Mouse (Mus musculus): ENCODE data around the gene Coro7.
"Not testable (repeated sequence)": the region's sequence is repeated elsewhere in the genome, so short reads cannot be mapped to it uniquely, and the experiment has no call there.

Coro7 gene

DNA sequence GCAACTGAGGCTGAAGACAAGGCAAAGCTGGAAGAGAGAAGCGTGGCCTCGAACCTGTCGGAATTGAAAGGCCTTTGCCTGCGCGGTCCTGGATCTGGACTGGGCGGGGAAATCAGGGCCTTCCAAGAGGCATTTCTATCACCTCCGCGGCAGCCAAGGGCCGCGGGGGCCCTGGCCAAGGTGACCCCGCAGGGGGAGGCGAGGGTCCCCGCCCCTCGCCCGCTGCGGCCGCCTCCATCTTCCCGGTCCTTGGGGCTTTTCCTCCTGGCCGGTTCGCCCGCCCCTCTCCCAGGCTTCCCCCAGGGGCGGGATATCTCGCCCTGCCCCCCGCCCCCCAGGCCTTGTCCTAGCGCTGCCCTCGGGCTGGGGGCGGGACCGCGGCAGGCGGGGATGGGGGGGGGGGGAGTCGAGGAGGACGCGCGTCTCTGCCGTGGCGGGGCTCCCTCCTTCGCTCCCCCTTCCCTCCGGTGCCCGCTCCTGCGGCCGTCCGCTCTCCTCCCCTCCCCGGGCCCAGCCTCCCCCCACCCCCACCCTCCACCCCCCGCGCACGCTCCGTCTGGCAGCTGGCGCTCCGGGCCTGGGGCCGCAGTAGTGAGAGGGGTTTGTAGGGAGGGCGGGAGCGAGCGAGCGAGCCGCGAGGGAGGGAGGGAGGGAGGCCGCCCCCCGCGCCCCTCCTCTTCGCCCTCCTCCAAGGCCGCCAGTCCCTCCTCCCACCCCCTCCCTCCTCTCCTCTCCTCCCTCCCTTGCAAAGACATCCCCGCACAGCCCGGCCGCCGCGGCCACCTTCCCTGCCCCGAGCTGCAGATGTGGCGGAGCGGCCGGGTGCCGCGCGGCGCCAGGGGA is 85.4 kb downstream of the Coro7 start, which contains the start of gene Glis2:
Glis2 (plus strand) TSS at position 743 of the 843 bp plus-strand sequence.
- DNase-seq, result peak; percentile 98

DNA sequence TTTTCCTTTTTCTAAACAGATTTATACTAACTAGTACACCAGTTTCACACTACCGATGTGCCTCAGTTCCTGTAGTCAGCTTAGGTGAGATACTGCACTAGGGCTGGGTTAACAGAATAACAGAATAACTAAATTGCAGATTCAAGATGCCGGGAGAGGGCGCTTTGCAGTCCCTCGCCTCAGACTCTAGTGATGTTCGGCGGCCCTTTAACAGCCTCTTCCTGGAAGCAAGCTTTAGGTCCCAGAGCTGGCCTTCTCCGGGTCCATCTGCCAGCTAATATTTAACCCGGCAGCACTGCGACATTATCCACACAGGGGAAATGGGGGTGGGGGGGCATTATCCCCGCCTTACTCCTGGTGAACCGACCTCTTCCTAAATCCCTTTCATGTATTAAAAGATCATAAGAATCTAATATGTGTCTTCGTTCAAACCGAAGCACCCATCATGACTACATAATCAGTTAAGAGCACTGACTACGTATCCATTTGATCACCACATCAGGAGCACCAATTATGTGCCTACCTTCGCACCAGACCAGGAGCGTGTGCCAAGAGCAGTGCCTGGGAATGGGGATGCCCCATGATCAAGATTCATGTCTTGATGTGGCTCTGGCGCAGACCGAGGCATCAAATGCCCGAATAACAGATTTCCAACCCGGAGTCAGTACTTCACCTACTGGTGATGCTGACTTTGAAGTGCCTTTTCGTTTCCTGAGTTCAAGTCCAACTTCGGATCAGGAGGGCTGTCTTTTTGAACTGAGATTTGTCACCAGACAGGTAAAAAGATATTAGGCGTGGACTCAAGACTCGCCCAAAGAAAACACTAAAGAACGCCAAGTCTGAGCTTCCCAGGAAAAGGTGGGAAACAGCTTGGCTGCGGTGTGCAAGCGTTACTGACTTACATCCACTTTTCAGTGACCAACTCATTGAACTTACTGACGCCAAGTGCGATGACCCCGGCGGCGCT is 86.4 kb downstream of the Coro7 start:
- DNase-seq, result peak; percentile 94

DNA sequence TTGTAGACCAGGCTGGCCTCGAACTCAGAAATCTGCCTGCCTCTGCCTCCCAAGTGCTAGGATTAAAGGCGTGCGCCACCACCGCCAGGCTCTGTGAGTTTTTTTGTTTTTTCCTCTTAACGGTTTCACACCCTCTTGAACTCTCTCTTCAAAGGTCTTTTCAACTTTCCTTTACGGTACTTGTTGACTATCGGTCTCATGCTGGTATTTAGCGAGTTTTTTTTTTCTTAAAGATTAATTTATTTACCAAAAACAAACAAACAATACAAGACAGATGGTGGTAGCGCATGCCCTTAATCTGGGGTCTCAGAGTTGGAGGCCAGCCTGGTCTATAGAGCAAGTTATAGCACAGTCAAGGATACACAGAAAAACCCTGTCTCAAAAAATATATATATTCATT is 89.3 kb downstream of the Coro7 start:
- DNase-seq, result no peak

DNA sequence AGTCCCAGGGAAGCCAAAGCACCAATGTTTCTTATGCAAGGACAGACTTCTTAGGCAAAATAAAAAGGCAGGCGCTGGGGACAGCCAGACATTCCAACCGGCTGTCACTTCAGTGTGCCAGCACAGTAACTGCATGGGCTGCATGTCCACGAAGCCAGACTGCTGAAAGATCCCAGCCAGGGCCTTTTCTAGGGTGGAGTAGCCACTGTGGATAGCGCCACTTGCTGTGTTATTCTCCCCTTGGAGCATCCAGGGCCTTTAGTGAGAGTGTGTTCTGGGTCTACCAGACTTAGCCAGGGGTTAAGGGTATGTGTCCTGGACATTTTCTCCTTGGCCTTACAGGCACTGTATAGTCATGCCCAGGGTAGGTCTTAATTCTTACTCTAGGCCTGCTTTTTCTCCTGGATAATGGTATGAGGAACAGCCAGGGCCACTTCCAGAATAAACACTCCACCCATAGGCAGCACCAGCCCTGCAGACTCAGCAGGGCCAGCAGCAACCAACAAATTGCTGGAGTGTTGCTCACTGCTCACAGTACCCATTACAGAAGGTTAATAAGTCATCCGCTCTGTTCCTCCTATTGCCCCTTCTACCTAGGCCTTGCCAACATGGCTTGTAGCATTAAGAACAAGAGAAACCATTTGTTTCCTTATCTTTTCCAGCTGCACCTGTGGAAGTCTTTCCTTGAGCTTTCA is 91.9 kb downstream of the Coro7 start:
- DNase-seq, result peak; percentile 95

DNA sequence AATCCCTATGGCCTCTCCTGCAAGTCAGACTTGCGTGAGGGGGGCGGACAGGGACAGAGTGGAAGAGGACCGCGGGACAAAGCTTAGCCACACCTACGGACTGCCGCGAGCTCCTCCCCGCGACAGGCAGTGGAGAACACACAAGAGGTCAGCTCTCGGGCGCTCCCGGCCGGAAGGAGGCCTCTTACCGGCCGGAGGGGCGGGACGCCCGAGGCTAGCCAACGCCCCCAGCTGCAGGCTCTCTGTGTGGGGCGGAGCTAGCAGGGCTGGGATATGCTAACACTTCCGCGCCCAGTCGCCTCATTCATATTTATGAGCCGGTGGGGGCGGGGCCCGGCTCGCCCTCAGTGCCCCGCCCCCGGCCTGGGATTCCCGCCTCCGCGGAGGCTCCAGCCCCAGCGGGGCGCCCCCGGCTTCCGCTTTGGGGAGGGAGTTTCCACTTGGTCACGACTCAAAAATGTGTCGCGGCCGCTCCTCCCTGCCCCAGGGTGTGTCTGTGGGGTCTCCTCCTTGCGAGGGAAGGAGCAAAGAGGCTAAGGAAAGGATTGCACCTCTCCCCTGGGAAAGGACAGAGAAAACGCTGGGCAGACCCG is 93.0 kb downstream of the Coro7 start:
- peak; percentile 100 for DNase-seq

DNA sequence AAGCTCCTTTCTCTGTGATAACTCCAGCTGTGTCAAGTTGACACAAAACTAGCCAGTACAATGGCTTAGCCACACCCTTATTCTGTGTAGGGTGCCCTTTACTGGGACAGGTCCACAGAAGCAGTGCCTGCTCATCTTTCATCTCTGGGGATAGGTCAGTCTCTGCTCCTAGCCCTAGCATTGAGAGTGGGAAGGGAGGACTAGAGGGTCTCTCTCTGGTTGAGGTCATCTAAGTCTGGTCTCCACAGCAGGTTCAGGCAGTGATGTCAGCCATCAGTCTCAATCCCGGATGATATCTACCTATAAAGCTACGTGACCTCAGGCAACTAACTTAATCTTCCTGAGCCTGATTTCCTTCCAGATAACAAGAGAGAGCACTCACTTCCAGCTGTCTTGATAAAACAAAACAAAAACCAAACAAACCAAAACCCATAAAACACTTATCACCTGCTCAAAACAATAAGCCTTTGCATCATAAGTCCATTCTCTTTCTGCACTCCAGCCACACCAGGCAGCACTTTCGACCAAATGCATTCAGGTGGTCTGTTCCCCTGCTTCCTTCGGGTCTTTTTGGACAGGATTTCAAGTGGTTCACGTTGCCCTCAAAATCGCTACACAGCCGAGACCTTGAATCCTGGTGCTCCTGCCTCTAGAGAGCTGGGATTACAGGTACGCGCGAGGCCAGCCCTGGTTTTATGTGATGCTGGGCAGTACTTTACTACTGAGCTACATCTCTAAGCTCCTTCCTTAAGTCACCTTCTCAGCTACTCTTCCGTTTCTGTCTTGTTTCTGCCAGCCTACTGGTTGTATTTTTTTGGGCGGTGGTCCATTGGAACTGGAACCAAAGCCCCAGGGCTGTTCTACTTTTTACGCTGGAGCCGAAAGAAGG is 93.7 kb downstream of the Coro7 start:
- DNase-seq, result no peak

DNA sequence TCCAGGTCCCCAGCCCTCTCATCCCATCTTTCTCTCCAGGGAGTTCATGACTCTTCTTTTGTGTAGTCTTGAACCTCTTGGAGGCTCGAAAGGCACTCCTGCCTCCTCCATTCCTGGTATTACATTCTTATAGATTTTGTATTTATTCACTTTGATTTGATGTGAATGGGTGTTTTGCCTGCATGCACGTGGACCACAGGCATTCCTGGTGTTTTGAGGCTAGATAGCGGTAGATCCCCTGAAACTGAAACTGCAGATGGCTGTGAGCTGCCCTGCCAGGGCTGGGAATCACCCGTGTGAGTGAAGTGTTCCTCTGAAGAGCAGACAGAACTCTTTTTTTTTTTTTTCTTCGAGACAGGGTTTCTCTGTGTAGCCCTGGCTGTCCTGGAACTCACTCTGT is 95.1 kb downstream of the Coro7 start:
- no peak for DNase-seq

DNA sequence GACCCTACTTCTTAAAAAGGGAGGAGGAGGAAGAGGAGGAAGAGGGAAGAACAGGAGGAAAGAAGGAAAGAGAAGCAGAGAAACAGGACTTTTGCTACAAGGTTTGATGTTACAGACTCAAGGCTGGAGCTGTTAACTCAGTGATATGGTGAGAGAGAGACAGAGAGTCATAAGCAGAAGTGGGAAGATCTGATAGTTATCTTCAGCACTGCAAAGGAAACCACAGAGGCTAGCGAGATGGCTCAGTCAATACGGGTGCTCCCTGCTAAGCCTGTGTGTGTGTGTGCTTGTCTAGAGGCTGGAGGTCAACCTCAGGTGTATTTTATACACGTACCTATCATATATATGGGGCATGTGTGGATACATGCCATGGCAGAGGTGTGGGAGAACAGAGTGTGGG is 95.8 kb downstream of the Coro7 start:
- DNase-seq, result no peak

DNA sequence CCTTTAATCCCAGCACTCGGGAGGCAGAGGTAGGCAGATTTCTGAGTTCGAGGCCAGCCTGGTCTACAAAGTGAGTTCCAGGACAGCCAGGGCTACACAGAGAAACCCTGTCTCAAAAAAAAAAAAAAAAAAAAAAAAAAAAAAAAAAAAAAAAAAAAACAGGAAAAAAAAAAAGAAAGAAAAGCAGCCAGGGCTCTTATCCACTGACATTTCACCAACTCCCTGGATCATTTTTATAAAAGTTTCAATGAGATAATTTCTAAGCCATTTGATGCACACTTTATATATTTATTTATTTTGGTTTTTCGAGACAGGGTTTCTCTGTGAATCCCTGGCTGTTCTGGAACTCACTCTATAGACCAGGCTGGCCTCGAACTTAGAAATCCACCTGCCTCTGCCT is 98.4 kb downstream of the Coro7 start:
- DNase-seq, result not testable (repeated sequence)

DNA sequence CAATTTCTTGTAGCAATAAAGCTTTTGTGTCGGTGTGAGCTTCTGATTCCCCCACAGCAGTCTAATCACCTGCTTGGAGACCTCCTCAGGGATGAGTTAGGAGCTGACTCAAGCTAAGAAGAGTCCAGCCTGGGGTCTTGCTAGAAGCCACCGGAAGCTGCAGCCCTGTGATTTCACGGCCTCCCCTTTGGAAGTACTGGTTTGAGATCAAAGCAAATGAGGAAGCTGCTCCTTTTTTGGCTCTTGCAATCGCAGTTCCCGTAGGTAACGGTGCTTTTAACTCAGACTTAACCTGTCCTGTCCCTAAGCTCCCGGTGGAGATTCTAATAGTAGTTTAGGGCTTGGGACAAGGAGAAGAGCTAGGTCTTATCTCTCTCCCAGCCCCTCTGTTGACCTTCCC is 100.9 kb downstream of the Coro7 start:
- no peak for DNase-seq

DNA sequence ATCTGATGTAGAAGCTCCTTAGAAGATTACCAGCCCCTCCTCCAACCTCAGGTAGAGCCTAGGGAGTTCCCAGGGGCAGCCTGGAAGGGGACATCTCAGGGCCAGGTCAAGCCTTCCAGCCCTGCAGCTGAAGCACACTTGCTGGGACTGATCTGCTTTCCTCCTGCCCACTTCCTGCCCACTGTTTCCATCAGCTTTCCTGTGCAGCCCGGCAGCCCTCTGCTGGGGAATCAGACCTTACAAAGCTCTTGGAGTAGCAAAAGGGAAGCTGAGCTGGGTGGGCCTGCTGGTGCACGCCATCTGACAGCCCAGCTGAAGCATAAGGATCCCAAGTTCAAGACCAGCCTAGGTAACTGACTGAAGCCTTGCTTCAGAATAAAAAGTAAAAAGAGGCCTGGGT is 102.7 kb downstream of the Coro7 start:
- DNase-seq, result no peak

Measured in heart, adult 11 months (tissue).